Mouse (Mus musculus): ENCODE measurements around the gene Lsr. TPM values are rescaled to one million over a fixed set of nuclear protein-coding genes. Genes with fewer than 3 reads are reported as not detected.
A peak's percentile ranks its signal among the peaks of the same experiment; 100 is the strongest.

Lsr gene
- polyA plus RNA-seq, 1 experiment: 19.8 TPM

DNA sequence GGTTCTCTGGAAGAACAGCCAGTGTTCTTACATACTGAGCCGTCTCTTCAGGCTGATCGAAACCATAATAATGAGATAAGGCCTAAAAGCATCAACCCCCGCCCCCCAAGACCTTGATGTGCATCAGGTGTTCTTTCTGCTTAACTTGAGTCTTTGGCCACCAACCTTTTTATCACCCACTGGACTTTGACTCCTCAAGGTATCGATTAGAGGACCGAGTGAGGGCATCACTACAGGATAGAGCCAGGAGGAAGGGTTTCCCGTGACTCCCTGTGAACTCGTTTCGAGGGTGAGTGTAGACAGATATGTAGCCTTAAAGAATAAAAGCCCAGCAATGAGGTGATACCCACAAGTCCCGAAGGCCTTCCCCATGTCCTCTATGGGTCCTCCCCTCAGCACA, 12.1 kb upstream of the Lsr start:
- no peak for DNase-seq (ENCODE audit: low read depth)
- no peak for TF ChIP-seq CTCF (IDR thresholded peaks at IDR 0.05; ENCODE audit: borderline replicate concordance, extremely low read depth, insufficient read depth, insufficient read length)
- TF ChIP-seq POLR2A (IDR thresholded peaks at IDR 0.05; ENCODE audit: borderline replicate concordance, extremely low read depth, insufficient read depth, insufficient read length, poor library complexity, severe bottlenecking): no peak

- DNase-seq (ENCODE audit: low read depth): no peak
- TF ChIP-seq POLR2A (IDR thresholded peaks at IDR 0.05; ENCODE audit: borderline replicate concordance, extremely low read depth, insufficient read depth, insufficient read length, poor library complexity, severe bottlenecking) (no peak), CTCF (IDR thresholded peaks at IDR 0.05; ENCODE audit: borderline replicate concordance, extremely low read depth, insufficient read depth, insufficient read length) (no peak)
Observed at GRCm38 (mm10) chr7:30981703-30982102, 8.4 kb upstream of the Lsr start.

DNA sequence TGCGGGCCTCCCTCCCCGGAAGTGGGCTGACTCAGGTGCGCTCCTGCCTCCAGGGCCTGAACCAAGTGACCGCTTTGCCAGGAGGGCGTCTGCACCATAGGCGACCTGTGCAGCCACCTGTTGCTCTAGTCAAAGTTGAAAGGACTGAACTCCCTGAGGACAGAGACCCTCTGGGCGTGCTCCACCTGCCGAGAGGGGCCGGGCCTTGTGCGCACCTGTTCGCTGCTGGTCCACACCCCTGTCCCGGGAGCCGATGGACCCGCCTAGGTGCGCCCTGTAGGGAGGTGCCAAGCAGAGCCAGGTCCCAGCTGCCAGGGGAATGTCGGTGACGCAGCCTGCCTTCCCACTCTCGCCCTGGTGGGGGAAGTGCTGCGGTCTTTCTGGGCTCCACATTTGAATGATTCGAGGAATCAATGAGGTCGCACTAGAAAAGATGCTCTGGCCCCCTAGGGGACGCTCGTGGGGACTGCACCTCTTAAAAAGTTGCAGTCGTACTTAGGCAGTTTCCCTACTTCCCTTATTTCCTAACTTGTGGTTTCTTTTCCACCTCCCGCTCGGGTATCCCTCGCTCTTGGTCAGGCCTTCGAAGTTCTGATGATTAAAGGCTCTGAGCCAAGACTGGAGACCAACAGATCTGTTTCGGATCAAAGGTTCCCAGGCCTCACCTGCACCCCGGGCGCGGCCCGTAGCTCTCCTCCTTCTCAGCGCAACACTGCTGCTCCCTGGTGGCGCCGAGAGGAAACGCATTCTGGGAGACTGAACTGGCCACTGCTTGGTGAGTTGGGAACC, 431 bp upstream of the Lsr start, which contains the start of gene Fam187b:
TSS of gene Fam187b (plus strand) at position 290 of the 789 bp plus-strand sequence.
- peak; percentile 81 for TF ChIP-seq CTCF (IDR thresholded peaks at IDR 0.05; ENCODE audit: borderline replicate concordance, extremely low read depth, insufficient read depth, insufficient read length)
- TF ChIP-seq POLR2A (IDR thresholded peaks at IDR 0.05; ENCODE audit: borderline replicate concordance, extremely low read depth, insufficient read depth, insufficient read length, poor library complexity, severe bottlenecking): no peak
- DNase-seq (ENCODE audit: low read depth): peak; percentile 89

GRCm38 (mm10) chr7:30972426-30973250, 626 bp downstream of the Lsr start:
- DNase-seq (ENCODE audit: low read depth): no peak
- TF ChIP-seq CTCF (IDR thresholded peaks at IDR 0.05; ENCODE audit: borderline replicate concordance, extremely low read depth, insufficient read depth, insufficient read length) (no peak), POLR2A (IDR thresholded peaks at IDR 0.05; ENCODE audit: borderline replicate concordance, extremely low read depth, insufficient read depth, insufficient read length, poor library complexity, severe bottlenecking) (0 out of 2 replicates have a peak, but pooled peaks have one; percentile 19)

DNA sequence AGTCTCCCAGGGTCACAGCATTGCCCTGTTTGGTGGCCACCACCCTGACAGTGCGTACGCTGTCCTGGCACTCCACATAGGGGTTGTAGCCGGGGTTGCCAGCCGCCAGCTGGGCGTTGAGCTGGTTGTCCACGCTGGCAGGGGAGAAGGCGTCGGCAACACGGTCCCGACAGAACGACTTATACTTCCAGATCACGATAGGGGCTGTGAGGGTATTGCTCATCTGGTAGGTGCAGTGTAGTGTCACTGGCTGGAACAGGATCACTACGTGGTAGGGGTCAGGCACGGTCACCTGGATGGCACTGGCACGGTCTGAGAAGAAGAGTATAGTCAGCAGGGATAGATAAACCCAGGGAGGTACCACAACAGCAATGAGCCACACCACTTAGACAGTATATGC, 1.4 kb downstream of the Lsr start:
- no peak for TF ChIP-seq CTCF (IDR thresholded peaks at IDR 0.05; ENCODE audit: borderline replicate concordance, extremely low read depth, insufficient read depth, insufficient read length)
- TF ChIP-seq POLR2A (IDR thresholded peaks at IDR 0.05; ENCODE audit: borderline replicate concordance, extremely low read depth, insufficient read depth, insufficient read length, poor library complexity, severe bottlenecking): no peak
- DNase-seq (ENCODE audit: low read depth): no peak

- peak; percentile 15 for DNase-seq (ENCODE audit: low read depth)
- TF ChIP-seq CTCF (IDR thresholded peaks at IDR 0.05; ENCODE audit: borderline replicate concordance, extremely low read depth, insufficient read depth, insufficient read length) (no peak), POLR2A (IDR thresholded peaks at IDR 0.05; ENCODE audit: borderline replicate concordance, extremely low read depth, insufficient read depth, insufficient read length, poor library complexity, severe bottlenecking) (no peak)
Observed at GRCm38 (mm10) chr7:30969174-30969573, 4.1 kb downstream of the Lsr start.

DNA sequence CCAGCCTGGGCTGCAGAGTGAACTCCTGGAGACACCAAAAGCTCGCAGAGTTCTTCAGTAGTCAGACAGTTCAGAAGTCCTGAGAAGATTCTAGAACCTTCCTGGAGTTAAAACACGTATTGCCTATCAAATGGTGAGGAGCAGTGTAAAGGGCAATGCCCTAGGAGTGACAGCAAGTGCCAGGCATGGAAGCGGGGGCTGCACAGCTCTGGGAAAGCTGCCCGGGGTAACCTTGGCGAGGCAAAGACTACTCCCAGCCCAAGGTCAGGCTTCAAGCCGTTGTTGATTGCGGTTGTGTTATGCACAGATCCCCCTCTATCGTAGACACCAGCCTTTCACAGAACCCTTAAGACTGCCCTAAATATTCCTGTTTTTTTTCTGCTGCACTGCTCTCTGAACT, 4.7 kb downstream of the Lsr start:
- no peak for DNase-seq (ENCODE audit: low read depth)

GRCm38 (mm10) chr7:30966657-30967056, 6.6 kb downstream of the Lsr start:
- DNase-seq (ENCODE audit: low read depth): no peak
- TF ChIP-seq POLR2A (IDR thresholded peaks at IDR 0.05; ENCODE audit: borderline replicate concordance, extremely low read depth, insufficient read depth, insufficient read length, poor library complexity, severe bottlenecking) (no peak), CTCF (IDR thresholded peaks at IDR 0.05; ENCODE audit: borderline replicate concordance, extremely low read depth, insufficient read depth, insufficient read length) (no peak)

More for the DNA sequence above, 4.7 kb downstream of the Lsr start:
- no peak for TF ChIP-seq POLR2A (IDR thresholded peaks at IDR 0.05; ENCODE audit: borderline replicate concordance, extremely low read depth, insufficient read depth, insufficient read length, poor library complexity, severe bottlenecking)

DNA sequence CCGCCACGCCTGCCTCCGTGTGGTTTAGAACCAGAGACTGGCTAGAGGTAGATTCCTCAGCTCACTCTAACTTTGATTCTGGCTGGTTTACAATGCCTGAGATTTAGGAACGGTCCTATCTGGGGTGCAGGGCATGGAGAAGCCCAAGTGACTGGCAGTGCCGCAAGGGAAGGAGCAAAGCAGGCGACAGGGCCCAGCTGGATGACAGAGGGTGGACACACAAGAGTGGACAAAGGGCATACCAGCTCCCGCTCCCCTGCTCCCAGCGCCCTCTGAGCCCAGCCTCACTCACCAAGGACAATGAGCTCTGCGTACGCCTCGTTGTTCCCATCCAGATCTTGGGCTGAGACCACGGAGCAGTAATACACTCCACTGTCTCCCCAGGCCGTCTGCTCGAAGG, 7.6 kb downstream of the Lsr start:
- no peak for DNase-seq (ENCODE audit: low read depth)
- TF ChIP-seq POLR2A (IDR thresholded peaks at IDR 0.05; ENCODE audit: borderline replicate concordance, extremely low read depth, insufficient read depth, insufficient read length, poor library complexity, severe bottlenecking) (no peak), CTCF (IDR thresholded peaks at IDR 0.05; ENCODE audit: borderline replicate concordance, extremely low read depth, insufficient read depth, insufficient read length) (no peak)

DNA sequence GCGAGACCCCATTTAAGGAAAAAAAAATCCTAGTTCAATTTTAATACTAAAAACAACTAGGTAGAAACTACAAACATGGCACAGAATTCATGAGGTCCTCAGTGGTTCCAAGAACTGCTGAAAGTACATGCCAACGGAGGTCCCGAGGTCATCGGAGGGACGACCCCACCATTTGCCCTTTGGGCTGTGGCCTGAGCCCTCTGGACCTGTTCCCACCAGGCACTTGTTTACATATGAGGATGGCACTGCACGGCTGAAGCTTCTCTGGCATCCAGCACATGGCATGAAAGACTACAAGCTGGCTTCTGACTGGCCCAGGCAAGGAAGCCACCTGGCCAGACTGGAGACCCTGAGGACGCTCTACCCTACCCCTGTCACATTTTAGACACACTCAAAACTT, 8.9 kb downstream of the Lsr start:
- no peak for TF ChIP-seq POLR2A (IDR thresholded peaks at IDR 0.05; ENCODE audit: borderline replicate concordance, extremely low read depth, insufficient read depth, insufficient read length, poor library complexity, severe bottlenecking)
- DNase-seq (ENCODE audit: low read depth): no peak

DNA sequence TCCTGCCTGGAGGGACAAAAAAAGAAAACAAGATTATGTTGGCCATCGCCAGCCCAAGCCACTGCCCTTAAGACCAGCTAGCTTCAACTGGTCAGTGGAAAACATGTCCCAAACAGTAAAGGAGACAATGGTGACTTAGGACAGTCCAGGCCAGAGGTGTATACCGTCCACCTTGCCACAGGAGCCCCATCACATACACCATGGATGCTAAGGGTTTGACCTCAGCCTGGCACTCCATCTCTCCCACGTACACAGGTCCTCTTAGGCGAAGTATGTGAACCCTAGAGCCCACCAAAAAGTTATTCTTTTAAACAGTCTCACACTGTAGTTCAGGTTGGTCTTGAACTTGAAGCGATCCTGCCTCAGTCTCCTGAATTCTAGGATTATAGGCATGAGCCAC, 10.4 kb downstream of the Lsr start:
- TF ChIP-seq POLR2A (IDR thresholded peaks at IDR 0.05; ENCODE audit: borderline replicate concordance, extremely low read depth, insufficient read depth, insufficient read length, poor library complexity, severe bottlenecking) (no peak), CTCF (IDR thresholded peaks at IDR 0.05; ENCODE audit: borderline replicate concordance, extremely low read depth, insufficient read depth, insufficient read length) (no peak)
- no peak for DNase-seq (ENCODE audit: low read depth)
